Mouse (Mus musculus) WW6 (cell line): ENCODE measurements around the gene Gli2.

Experiments
- DNase-seq: peaks from one replicate; pipeline ENCODE4 v3.0.0-alpha.2; 2013; ENCODE audit warnings: low read depth, low spot score

Gli2 gene

DNA sequence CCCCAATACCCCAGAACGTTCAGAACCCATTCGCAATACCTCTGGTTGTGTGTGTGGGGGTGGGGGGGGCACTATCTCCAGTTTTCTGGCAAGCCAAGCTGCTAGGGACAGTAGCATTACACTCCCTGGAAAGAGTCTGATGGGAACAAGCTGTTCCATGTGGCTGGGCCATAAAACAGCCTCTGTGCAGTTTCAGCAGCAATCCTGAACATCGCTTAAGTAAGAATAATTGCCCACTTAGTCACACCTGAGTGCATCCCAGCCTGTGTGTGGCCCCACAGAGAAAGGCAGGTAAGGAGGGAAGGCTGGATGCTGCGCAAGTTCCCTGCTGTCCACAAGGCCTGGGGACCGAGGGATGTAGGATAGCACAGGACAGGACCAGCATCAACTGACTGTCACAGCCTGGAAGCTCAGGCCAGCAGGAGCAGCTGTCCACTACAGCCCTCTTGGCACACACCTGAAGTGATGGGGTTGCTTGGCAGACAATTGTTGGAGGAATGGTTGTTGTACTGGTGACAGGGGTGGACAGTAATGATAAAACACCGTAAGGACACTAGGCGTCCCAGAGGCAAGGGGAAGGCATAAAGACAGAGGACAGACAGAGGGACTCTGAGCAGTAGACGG is 58.8 kb downstream of the Gli2 start:
- no peak for DNase-seq

DNA sequence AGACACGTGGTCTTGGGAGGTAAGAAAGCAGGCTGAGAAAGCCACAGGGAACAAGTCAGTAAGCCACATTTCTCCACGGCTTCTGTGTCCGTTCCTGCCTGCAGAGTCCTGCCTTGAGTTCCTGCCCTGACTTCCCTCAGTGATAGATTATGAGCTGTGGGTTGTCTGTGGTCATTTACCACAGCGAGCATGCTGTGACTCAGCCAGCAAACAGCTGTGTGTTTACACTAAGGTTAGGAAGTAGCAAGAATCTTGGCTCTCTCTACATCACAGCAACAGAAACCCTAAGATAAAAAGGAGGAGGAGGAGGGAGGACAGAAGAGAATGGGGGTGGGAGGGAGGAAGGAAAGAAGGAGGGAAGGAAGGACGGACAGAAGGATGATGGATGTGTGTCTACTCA is 59.6 kb downstream of the Gli2 start:
- no peak for DNase-seq

DNA sequence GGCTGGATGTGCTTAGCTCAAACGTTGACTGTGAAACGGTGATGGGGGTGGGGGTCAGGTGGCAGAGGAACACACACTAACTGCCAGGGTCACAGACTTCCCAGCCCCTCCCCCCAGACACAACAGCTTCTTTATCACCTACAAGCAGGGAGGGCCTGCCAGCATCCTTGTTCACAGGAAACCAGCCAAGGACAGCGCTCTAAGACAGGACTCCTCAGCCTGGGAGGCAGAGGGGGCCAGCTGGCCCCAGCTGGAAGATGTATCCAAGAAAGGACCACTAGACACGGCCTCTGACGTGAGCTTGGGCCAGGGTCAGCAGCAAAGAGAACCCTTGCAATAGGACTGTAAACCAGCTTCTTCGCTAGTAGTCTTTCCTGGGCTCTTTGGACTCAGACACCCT is 65.1 kb downstream of the Gli2 start:
- no peak for DNase-seq

DNA sequence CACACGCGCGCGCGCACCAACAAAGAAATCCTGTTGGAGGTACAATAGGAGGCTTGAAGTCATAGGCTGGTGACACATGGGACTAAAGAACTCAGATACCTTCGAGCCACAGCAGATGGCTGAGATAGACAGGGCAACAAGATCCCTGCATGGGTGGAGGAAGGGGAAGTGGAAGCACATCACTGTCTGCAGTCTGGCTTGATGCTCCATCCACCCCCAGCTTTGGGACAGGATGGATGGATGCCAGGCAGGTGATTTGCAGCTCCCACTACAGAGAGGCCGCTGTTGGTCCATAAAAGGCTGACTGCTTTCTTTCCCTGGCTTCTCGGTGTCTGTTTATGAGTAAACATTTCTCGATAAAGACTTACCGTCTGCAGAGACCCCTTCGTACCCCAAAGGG is 65.9 kb downstream of the Gli2 start:
- DNase-seq: no peak

DNA sequence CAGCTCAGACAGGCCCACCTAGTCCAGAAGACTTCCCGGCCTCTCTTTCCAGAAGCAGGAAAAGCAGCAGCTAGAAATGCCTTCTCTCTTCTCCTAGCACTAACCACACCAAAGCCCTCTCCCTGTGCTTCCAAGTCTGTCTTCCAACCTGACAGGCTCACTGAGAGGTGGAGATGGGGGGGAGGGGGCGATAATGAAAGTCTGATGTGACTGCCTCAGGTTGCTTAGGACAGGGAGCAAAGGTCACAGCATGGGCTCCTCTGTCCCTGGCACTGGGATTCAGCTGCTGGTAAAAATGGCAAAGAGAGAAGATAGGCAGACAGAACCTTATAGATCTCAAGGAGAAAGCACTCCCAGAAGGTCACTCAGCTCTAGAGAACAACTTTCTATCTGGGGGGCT is 70.0 kb downstream of the Gli2 start:
- no peak for DNase-seq

DNA sequence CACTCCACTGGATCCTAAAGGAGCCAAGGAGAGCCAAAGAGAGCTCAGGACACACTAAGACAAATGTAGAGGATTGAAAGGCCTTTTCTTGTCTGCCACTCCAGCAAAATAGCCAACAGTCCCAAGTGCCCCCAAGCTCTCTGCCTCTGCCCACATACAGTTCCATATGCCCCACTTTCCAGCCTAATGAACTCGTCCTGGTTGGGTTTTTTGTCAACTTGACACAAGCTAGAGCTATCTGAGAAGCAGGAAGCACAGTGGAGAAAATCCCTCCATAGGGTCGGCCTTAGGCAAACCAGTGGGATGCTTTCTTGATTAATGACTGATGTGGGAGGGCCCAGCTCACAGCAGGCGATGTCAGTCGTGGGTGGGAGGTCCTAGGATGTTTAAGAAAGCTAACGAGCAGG is 70.6 kb downstream of the Gli2 start:
- no peak for DNase-seq

DNA sequence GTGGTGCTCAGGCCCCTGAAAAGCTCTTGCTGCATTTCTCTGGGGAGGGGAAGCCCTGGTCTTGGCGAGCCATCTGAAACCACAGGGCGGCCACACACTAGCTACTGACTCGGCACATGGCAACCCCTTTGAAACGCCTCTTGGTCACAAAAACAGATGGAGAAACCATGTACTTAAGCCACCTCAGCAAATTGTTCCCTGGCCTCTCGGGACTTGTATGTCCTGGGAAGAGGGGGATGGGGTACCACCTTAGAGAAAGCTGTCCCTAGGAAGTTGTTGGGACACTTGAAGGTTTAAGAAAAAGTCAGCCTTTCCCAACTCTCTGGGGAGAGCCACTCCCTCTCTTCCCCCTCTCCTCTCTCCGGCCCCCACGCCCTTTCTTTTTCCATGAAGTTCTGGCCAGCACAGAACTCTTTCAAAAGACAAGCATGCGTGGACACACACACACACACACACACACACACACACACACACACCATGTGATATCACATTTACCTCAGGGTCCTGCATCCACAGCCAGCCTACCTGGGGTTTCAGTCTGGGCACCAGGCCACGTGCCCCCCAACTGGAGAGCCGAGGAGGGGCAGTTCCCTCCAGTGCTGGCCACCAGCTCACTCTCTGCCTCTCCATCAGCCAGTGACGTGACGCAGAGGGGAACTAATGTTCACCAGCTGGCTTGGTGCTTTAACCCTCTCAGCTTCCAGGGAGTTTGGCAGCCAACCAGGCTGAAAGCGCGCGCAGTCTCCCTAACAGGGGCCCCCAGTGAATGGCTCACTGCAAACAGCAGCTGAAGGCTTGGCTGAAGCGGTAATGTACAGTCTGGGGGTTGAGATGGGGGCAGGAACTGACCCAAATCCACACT is 71.2 kb downstream of the Gli2 start:
- DNase-seq: no peak

DNA sequence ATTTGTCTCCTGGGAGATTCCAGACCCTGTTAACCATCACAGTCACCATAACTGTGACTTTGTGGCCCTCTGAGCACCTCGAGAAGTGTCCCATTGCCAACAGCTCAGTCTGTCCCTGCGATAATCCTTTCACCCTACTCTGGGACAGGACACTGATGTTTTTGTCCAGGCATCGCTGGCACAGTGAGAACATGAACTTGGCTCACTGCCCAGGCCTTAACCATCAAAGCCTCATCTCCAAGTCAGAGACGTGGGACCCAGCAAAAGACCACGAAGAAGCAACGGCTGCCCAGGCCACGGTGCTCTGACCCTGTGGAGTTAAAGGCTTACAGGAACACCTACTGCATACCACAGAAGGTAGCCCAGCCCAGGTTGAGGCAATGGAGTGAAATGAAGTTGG is 72.8 kb downstream of the Gli2 start:
- no peak for DNase-seq

DNA sequence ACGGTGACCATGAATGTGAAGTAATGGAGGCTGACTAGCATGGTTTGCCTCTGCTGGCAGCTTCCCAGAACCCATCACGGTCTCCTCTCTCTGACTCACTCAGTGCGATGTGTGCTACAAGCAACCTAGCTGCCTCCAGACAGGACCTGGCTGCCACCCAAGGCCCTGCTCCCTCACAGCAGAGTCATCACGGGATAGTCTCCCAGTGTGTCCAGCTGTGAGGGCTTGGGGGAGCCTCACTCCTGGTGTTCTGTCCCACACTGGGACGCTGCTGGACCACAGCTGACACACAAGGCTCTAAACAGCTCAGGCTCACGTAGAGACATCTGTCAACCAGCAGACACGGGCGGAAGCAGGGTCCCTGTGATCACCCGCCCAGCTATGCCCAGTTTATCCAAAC is 76.8 kb downstream of the Gli2 start:
- no peak for DNase-seq

DNA sequence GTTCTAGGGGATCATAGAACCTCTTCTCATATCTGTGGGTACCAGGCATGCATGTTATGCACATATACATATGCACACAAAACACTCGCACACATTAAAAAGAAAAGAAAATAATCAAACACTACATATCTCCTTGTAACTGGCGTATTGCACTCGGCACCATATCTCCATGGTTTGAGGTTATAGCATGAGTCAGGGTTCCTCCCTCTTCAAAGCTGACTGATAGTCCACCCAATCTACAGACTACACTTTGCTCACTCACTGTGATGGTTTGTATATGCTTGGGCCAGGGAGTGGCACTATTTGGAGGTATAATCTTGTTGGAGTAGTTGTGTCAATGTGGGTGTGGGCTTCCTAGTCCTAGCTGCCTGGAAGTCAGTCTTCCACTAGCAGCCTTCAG is 78.0 kb downstream of the Gli2 start:
- no peak for DNase-seq

DNA sequence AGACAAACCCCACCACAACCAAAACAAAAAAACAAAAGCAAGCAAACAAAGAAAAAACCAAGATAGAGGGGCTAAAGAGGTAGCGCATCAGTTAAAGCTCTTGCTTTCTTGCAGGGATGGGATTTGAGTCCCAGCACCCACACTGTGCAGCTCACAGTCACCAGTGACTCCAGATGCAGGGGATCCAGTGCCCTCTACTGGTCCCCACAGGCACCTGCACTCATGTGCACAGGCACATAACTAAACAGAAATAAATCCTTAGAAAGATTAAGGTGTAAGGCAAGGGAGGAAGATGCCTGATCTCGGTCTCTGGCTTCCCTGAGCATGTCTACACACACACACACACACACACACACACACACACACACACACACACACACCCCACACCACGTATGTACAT is 83.4 kb downstream of the Gli2 start:
- DNase-seq: no peak

DNA sequence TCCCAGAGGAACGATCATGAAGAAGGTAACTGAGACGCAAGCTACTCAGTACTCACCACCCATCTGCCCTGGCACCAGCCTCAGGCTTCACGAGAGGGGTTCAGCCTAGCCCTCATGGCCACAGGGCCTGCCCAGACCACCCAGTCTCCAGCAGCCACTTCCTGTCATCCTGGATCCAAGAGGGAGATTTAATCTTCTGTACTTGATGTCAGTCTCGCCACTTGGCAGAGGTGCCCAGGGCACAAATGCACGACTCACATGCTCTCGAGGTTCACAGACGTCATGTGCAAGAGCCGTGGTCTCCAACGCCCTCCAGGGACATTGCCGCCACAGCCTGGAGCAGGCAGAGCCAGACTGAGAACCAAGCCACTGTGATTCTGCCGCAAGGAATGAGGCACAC is 84.0 kb downstream of the Gli2 start:
- DNase-seq: no peak

DNA sequence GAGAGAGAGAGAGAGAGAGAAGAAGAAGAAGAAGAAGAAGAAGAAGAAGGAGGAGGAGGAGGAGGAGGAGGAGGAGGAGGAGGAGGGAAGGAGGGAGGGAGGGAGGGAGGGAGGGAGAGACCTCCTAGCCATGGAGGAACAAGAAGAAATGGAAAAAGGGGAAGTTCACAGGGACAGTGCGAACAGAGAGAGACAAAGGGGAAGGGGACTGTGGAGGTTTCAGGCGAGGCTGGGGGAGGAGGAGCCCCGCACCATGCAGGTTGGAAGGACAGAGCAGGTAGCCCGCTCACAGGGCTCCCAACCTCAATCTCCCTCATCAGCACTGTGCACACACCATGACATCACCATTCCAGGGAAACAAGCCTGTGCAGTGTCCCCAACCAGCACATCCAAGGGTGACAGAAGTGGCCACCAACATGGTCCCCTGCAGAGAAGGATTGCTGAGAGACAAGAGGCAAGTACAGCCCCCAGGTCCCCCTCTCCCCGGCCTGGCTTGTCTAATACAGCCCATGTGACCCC is 84.7 kb downstream of the Gli2 start:
- DNase-seq: no peak

DNA sequence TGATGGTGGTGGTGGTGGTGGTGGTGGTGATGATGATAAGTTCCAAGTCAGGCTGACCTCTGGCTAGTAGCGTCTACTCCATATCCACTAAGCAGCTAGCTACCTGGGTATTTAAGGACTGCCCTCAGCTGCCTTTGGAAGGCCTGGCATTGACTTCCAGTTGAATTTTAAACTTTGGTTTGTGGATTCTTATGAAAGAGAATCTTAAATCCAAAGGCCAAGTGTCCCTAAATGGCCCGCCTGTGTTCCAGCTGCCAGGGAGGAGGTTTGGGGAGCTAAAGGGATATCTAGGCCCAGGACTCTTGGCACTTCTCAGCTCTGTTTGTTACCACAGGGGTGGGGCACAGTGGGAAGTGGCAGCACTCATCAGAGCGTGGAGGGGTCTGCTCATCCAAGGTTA is 85.4 kb downstream of the Gli2 start:
- DNase-seq: no peak

DNA sequence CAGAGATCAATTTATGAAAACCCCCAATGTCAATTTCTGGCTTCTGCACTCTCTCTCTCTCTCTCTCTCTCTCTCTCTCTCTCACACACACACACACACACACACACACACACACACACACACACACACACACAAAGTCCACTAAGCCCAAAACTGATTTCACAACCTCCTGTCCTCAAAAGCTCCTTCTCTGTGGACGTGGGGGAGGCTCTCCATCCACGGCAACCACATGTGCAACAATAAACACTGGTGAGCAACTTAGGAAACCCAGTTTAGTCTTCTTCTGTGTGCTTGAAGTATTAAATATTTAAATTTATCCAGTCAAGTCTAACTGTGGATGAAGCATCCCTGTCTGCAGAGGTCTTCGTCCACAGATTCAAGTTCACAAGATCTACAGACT is 86.1 kb downstream of the Gli2 start:
- no peak for DNase-seq

DNA sequence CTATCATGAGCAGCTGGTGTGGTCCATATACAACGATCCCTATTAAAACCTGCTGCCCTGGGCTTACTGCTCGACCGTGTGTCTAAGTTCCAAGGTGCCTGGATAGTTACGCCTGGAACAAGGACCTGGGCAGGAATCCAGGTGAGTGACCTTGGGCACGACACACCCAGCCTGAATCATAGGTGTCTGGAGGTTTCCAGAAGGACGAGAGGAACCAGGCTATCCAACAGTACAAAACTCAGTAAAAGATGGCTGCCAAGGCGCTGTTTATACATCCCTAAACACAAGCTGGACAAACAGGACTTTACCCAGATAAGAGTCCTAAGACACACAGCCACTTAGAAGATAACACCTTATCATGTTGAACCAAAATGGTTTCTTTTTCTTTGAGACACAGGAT is 94.8 kb downstream of the Gli2 start:
- no peak for DNase-seq

DNA sequence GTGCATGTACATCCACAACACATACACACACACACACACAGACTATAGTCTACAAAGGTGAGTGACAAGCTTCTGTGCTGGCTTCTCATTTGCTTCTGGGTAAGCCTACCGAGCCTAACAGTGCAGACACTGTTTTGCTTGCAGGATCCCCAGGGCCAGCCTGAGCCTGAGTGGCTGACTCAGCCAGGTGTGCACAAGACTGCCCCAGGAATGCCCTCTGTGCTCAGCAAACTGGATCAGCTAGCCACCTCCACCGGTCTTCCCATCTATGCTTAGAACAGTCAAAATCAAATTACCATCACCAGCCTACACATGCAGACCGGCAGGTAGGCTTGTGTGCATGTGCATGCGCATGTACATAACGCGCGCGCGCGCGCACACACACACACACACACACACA is 97.6 kb downstream of the Gli2 start:
- DNase-seq: no peak

DNA sequence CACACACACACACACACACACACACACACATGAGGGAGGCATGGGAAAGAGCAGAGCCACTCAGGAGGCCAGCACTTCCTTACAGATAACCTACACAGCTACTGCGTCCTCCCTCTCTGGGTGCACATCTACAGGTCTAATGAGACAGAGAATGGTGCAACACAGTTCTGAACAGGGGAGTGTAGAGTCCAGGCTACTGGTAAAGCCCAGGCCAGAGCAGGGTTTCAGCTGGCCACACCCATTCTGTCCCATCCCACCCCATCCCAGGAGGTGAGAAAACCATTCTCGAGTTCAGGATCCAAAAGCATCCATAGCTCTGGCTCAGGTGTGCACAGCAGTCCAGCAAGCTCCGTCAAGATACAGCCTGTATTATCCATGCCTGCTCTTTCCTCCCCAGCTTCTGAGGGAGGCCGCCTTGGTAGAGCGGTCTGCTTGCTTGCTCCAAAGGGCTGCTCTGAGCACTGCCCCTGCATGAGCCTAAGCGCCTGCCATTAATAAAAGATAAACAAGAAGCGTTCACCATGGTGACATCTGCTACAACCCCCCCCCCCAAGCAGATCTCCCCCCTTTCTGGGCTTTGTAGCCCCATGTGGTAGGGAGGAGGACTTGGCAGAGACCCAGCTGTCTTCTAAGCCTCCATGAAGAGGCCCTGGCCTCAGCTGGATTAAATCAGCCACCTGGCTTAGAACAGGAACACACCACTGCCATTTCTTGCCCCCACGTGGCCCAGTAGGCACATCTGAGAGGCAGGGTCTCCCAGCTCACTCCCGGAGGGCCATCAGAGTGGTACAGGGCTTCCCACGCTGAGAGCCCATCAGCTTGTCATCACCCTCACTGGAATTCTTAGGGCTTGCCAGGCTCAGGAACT is 98.8 kb downstream of the Gli2 start:
- DNase-seq: no peak

DNA sequence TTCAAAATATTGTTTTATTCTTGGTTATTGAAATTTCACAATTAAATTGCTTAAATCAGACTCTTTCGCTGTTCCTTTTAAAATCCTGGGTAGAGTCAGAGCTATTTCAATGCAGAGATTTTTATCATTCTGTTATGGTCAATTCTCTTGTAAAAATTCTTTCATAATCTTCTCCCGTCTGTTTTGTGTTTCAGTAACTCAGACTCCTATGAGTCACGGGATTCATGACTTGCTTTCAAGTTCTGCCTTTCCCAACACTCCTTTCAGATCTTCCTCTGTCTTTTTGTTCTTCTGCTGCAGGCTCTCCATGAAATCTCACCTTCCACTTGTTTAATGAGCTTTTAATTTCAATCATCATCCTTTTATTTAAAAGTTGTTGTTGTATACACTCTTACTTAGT is 100.4 kb downstream of the Gli2 start:
- DNase-seq: no peak

DNA sequence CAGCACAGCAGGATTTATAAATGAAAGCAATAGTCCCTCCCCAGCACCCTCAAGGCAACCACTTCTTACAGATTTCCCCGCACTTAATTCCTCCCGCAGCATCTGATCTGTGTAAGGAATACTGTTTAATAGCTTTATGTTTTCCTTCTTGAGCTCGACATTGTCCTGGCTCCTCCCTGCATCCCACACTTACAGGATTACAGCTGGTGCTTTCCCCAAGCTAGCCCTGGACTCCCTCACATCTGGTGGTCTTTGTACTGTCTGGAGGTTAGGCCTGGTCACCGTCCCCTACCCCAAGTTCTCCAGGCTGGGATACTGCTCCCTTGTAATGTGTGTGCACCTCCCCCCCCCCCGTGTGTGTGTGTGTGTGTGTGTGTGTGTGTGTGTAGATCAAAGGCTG is 101.1 kb downstream of the Gli2 start:
- DNase-seq: no peak

DNA sequence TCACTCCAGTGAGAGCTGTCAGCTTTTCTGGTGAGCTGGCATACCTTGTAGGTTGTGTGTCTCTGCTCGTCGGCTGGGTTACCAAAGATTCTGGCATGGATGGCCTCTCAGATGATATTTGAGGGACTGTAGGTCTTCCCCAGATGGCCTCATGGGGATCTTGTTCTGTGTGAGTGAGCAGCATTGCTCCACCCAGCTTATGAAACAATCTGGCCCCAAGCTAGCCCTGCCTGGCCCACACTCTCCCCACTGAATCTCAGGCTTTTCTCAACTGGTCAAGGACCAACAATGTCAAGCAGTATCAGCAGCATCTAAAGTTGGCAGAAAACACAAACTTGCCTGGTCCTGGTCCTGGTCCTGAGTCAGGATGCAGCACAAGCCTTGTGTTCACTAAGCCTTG is 105.0 kb downstream of the Gli2 start:
- no peak for DNase-seq

DNA sequence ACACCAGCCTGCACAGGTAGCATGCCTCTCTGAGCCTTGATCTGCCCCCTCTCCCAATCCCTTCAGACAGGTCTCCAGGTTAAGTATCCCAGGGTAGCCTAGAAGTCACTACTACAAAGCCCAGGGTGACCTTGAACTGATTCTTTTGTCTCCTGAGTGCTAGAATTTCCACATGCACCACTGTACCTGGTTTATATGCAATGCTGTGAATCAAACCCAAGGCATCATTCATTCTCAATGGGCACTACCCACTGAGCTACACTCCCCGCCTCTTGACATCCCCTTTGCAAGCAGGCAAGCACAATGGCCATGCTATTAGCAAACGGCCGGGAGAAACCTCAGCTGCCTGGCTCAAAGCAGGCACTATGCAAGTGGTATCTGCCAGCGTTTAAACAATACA is 106.2 kb downstream of the Gli2 start:
- DNase-seq: no peak
